Mouse (Mus musculus): ENCODE data around the gene Cdh3. TPM values are rescaled to one million over a fixed set of nuclear protein-coding genes. Genes with fewer than 3 reads are reported as not detected.
A peak's percentile ranks its signal among the peaks of the same experiment; 100 is the strongest.

Gene Cdh3
- total and polyA plus RNA-seq, 2 experiments from 2014 or later = 1.3 to 1.4 TPM

GRCm38 (mm10) chr8:106597067-106597466 lies 86.4 kb downstream of the Cdh3 start:
- no peaks in the 10 kb centered on the region for H3K9me3 ChIP-seq (ENCODE audit: low read length)
- 97% methylated on average over 5 of the region's 5 CpGs for WGBS
- no peak overlapping the region for H3K9ac ChIP-seq
- no peak overlapping the region for H3K27ac ChIP-seq (ENCODE audit: low read depth, low read length)
- no peak overlapping the region for H3K4me3 ChIP-seq (ENCODE audit: low read depth, low read length)
- peaks cover 1% of the 10 kb centered on the region; the same call in 1 of the 2 replicates for H3K27me3 ChIP-seq (ENCODE audit: insufficient read depth, low read length)
- DNase-seq (no peak), ATAC-seq (no peak)
- no peaks in the 10 kb centered on the region for H3K36me3 ChIP-seq (ENCODE audit: insufficient read depth)
- H3K4me2 ChIP-seq (ENCODE audit: low read depth) = no peak overlapping the region
- no peak for TF ChIP-seq CTCF (IDR thresholded peaks at IDR 0.05; ENCODE audit: low read depth)
- H3K4me1 ChIP-seq (ENCODE audit: insufficient read depth) = no peaks in the 10 kb centered on the region

- H3K4me1 ChIP-seq (ENCODE audit: insufficient read depth) = 0 out of 2 replicates have a peak, but pooled peaks cover 3% of the 10 kb centered on the region
- H3K4me3 ChIP-seq (ENCODE audit: low read depth, low read length) = no peak overlapping the region
- no peak for ATAC-seq
- no peaks in the 10 kb centered on the region for H3K36me3 ChIP-seq (ENCODE audit: insufficient read depth)
- H3K4me2 ChIP-seq (ENCODE audit: low read depth) = no peak overlapping the region
- no peak for DNase-seq
- no peaks in the 10 kb centered on the region for H3K9me3 ChIP-seq (ENCODE audit: low read length)
- H3K27ac ChIP-seq (ENCODE audit: low read depth, low read length) = no peak overlapping the region
- 25% methylated on average over 7 of the region's 7 CpGs for WGBS
- no peak for TF ChIP-seq CTCF (IDR thresholded peaks at IDR 0.05; ENCODE audit: low read depth)
- H3K27me3 ChIP-seq (ENCODE audit: insufficient read depth, low read length) = peaks cover 25% of the 10 kb centered on the region
- no peak overlapping the region for H3K9ac ChIP-seq
Observed at GRCm38 (mm10) chr8:106599265-106599979, 88.7 kb downstream of the Cdh3 start.

- Histone ChIP-seq H3K4me1 (ENCODE audit: insufficient read depth) (0 out of 2 replicates have a peak, but pooled peaks cover 3% of the 10 kb centered on the region), H3K9ac (no peak within 1 kb of the TSS), H3K27me3 (ENCODE audit: insufficient read depth, low read length) (peaks cover 44% of the 10 kb centered on the region), H3K4me3 (ENCODE audit: low read depth, low read length) (peak within 1 kb of the TSS; percentile 43), H3K36me3 (ENCODE audit: insufficient read depth) (no peaks in the 10 kb centered on the region), H3K27ac (ENCODE audit: low read depth, low read length) (no peak within 1 kb of the TSS), H3K4me2 (ENCODE audit: low read depth) (peak within 1 kb of the TSS; percentile 60), H3K9me3 (ENCODE audit: low read length) (no peaks in the 10 kb centered on the region)
- DNase-seq (peak; percentile 30), ATAC-seq (peak; percentile 54; the same call in 1 of the 2 replicates)
- TF ChIP-seq CTCF (IDR thresholded peaks at IDR 0.05; ENCODE audit: low read depth) = peak; percentile 31; the same call in 1 of the 2 replicates
- under 1% methylated on average over 50 of the region's 53 CpGs for WGBS
Observed at GRCm38 (mm10) chr8:106603131-106603819, 92.6 kb downstream of the Cdh3 start, which contains the start of gene Cdh1. Gene Cdh1 (plus strand): TSS chr8:106603351.

- no peak overlapping the region for H3K27ac ChIP-seq (ENCODE audit: low read depth, low read length)
- peak overlapping the region; percentile 43 for H3K4me3 ChIP-seq (ENCODE audit: low read depth, low read length)
- no peak overlapping the region for H3K9ac ChIP-seq
- no peaks in the 10 kb centered on the region for H3K9me3 ChIP-seq (ENCODE audit: low read length)
- DNase-seq = no peak
- H3K4me2 ChIP-seq (ENCODE audit: low read depth) = peak overlapping the region; percentile 60
- 1% methylated on average over 19 of the region's 19 CpGs for WGBS
- 0 out of 2 replicates have a peak, but pooled peaks cover 3% of the 10 kb centered on the region for H3K4me1 ChIP-seq (ENCODE audit: insufficient read depth)
- no peak for TF ChIP-seq CTCF (IDR thresholded peaks at IDR 0.05; ENCODE audit: low read depth)
- no peaks in the 10 kb centered on the region for H3K36me3 ChIP-seq (ENCODE audit: insufficient read depth)
- H3K27me3 ChIP-seq (ENCODE audit: insufficient read depth, low read length) = peaks cover 44% of the 10 kb centered on the region
- no peak for ATAC-seq
Observed at GRCm38 (mm10) chr8:106603933-106604332, 93.2 kb downstream of the Cdh3 start.

- no peak overlapping the region for H3K4me2 ChIP-seq (ENCODE audit: low read depth)
- no peak for TF ChIP-seq CTCF (IDR thresholded peaks at IDR 0.05; ENCODE audit: low read depth)
- WGBS = 77% methylated on average over 7 of the region's 7 CpGs
- ATAC-seq (no peak), DNase-seq (no peak)
- H3K4me1 ChIP-seq (ENCODE audit: insufficient read depth) = 0 out of 2 replicates have a peak, but pooled peaks cover 3% of the 10 kb centered on the region
- H3K9ac ChIP-seq = no peak overlapping the region
- H3K27me3 ChIP-seq (ENCODE audit: insufficient read depth, low read length) = peaks cover 44% of the 10 kb centered on the region
- no peak overlapping the region for H3K27ac ChIP-seq (ENCODE audit: low read depth, low read length)
- no peak overlapping the region for H3K4me3 ChIP-seq (ENCODE audit: low read depth, low read length)
- H3K9me3 ChIP-seq (ENCODE audit: low read length) = no peaks in the 10 kb centered on the region
- H3K36me3 ChIP-seq (ENCODE audit: insufficient read depth) = no peaks in the 10 kb centered on the region
Observed at GRCm38 (mm10) chr8:106605657-106606056, 95.0 kb downstream of the Cdh3 start.

GRCm38 (mm10) chr8:106606121-106606520 lies 95.4 kb downstream of the Cdh3 start:
- no peaks in the 10 kb centered on the region for H3K36me3 ChIP-seq (ENCODE audit: insufficient read depth)
- H3K4me2 ChIP-seq (ENCODE audit: low read depth) = no peak overlapping the region
- TF ChIP-seq CTCF (IDR thresholded peaks at IDR 0.05; ENCODE audit: low read depth) = no peak
- DNase-seq (no peak), ATAC-seq (no peak)
- H3K4me1 ChIP-seq (ENCODE audit: insufficient read depth) = 0 out of 2 replicates have a peak, but pooled peaks cover 3% of the 10 kb centered on the region
- no peak overlapping the region for H3K9ac ChIP-seq
- 52% methylated on average over 4 of the region's 4 CpGs for WGBS
- no peak overlapping the region for H3K4me3 ChIP-seq (ENCODE audit: low read depth, low read length)
- no peaks in the 10 kb centered on the region for H3K9me3 ChIP-seq (ENCODE audit: low read length)
- peaks cover 44% of the 10 kb centered on the region for H3K27me3 ChIP-seq (ENCODE audit: insufficient read depth, low read length)
- no peak overlapping the region for H3K27ac ChIP-seq (ENCODE audit: low read depth, low read length)

Data from forebrain, postnatal 0 days (tissue).